Mouse (Mus musculus) cortical plate, adult 2 months (tissue): ENCODE measurements around the gene Creld2.

ENCODE experiments used
- CTCF ChIP-seq: fragments of 200-500 bp; IDR thresholded peaks from 2 replicates; pipeline ENCODE4 v1.5.1; 2011; ENCODE audit warnings: mild to moderate bottlenecking, control low read depth, low read length; ENCODE audit not compliant: insufficient read depth; ENCODE audit errors: extremely low read depth
- POLR2A ChIP-seq: fragments of 200-500 bp; IDR thresholded peaks from 2 replicates; pipeline ENCODE4 v1.6.1; 2011; ENCODE audit warnings: mild to moderate bottlenecking, low read length, control low read depth; ENCODE audit not compliant: insufficient read depth; ENCODE audit errors: extremely low read depth

DNA sequence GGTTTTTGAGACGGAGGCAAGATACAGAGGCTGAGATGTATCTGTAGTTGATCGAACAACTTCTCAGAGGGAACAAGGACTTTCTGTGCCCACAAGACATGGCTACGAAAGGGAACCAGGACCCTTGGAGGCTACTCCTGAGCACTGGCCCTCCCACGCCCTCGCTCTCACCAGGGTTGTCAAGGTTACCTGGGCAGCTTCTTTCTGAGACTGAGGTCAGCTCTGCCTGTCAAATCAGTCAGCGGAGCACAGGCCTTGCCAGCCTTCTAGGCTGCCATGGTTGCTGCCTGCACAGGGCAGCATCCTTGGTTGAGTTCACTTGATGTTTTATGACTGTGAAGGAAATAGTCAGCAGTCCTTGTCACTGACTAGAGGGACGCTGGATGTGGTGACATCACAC is 3.1 kb downstream of the Creld2 start:
- TF ChIP-seq CTCF (no peak), POLR2A (no peak)
